In the genomic region with DNA sequence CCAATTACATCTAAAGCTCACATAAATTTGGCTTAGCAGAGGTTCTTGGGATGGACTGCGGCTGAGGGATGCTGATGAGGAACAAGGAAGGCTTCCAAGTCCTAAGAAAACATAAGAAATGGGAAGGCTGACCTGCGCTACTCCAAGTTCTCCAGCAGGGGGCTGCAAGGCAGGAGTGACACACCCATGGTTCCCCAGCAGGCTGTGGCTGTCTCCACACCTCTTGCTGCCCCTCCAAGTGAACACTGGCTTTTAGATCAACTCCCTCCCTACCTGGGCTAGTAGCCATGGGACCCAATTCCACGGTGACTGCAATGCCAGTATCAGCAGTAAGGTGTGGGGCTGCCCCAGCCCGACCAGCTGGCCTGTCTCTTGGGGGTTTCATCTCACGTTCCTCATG, we compare ENCODE assay signal across 9 mouse cellular contexts. TPM values are rescaled to one million over a fixed set of nuclear protein-coding genes. Genes with fewer than 3 reads are reported as not detected.
DNase-seq lines count a peak whose midpoint lies in the region; ATAC-seq and TF ChIP-seq lines count a peak whose summit lies in the region.
"Had no signal": no experiment of that assay in that cellular context is flagged by ENCODE, and none has a peak within 500 bp of the region (broad histone marks: within the 10 kb centered on the region; RNA-seq: fewer than 3 reads in every experiment).

No protein-coding gene starts in this region.

- 40% methylated on average over 5 of the region's 5 CpGs for WGBS in lung, adult 2 months
- 44% methylated on average over 5 of the region's 5 CpGs for WGBS in neural tube, embryonic 14.5 days

- H3K36me3 ChIP-seq in neural tube, embryonic 14.5 days (ENCODE audit: control insufficient read depth, insufficient read depth, low read length) = peaks cover 22% of the 10 kb centered on the region

- no peak overlapping the region for H3K4me2 ChIP-seq in neural tube, embryonic 14.5 days (ENCODE audit: low read depth, low read length)

- TF ChIP-seq CTCF in lung, adult 2 months (IDR thresholded peaks at IDR 0.05; ENCODE audit: insufficient read depth, low read length) = peak; percentile 95

- peak; percentile 52 for DNase-seq in CD4-positive helper T cell, adult 2 months (ENCODE audit: low read depth, low spot score)
- peak; percentile 84 for DNase-seq in ZHBTc4 (ENCODE audit: low read depth, low spot score)
- DNase-seq in kidney, adult 9 months = peak; percentile 69
- DNase-seq in lung, adult 2 months = peak; percentile 56
- peak; percentile 23 to 65 for DNase-seq in thymus, postnatal 10 days (ENCODE audit: low spot score in 2 of 2)

- no peak overlapping the region for H3K27ac ChIP-seq in neural tube, embryonic 14.5 days (ENCODE audit: low read depth, low read length)

- no peaks in the 10 kb centered on the region for H3K4me1 ChIP-seq in lung, adult 2 months (ENCODE audit: control insufficient read depth, insufficient read depth, low read length)
- H3K4me1 ChIP-seq in neural tube, embryonic 14.5 days (ENCODE audit: control insufficient read depth, insufficient read depth, low read length) = no peaks in the 10 kb centered on the region

- H3K27me3 ChIP-seq in neural tube, embryonic 14.5 days (ENCODE audit: control insufficient read depth, insufficient read depth, low read length) = no peaks in the 10 kb centered on the region

- no peak overlapping the region for H3K4me3 ChIP-seq in lung, adult 2 months (replicated peaks; ENCODE audit: extremely low read depth, low read depth, low read length)
- no peak overlapping the region for H3K4me3 ChIP-seq in neural tube, embryonic 14.5 days (ENCODE audit: low read depth, low read length)
- H3K4me3 ChIP-seq: erythroblast, embryonic 14.5 days had no signal

- no peak for TF ChIP-seq POLR2A in lung, adult 2 months (IDR thresholded peaks at IDR 0.05; ENCODE audit: borderline replicate concordance, extremely low read depth, low read depth, low read length)

- no peaks in the 10 kb centered on the region for H3K9me3 ChIP-seq in neural tube, embryonic 14.5 days (ENCODE audit: control insufficient read depth, low read length)

- ATAC-seq in common myeloid progenitor, adult 5-6 weeks (replicated peaks; ENCODE audit: low read depth, poor library complexity, severe bottlenecking) = peak; percentile 73
- peak; percentile 65 for ATAC-seq in granulocyte monocyte progenitor cell, adult 5-6 weeks (replicated peaks; ENCODE audit: poor library complexity, severe bottlenecking)
- peak; percentile 52; the same call in 1 of the 2 replicates for ATAC-seq in neural tube, embryonic 14.5 days (ENCODE audit: low read depth)

- H3K9ac ChIP-seq in neural tube, embryonic 14.5 days (replicated peaks; ENCODE audit: low read depth, low read length) = no peak overlapping the region

RNA-seq across cellular contexts. Expression of a gene that starts 43.4 kb away (rescaled TPM):
- 26.3 and 27.3 TPM in 2 replicates for total RNA-seq in common myeloid progenitor, adult 5-6 weeks (2017)
- 51.8 and 65.2 TPM in 2 replicates for total RNA-seq in granulocyte monocyte progenitor cell, adult 5-6 weeks (2014; fragmentation: Nextera tagmentation)
- 20.3 and 22.9 TPM in 2 replicates for total RNA-seq in granulocyte monocyte progenitor cell, adult 5-6 weeks (2017)
- polyA plus RNA-seq in lung, adult 2 months (2012; rRNA removed) = 23.4 and 27.8 TPM in 2 replicates
- polyA plus RNA-seq in neural tube, embryonic 14.5 days (2014; fragmentation: Nextera tagmentation; extraction: Ambion mirVana) = 14.1 and 18.6 TPM in 2 replicates
